Mouse (Mus musculus): ENCODE results near the gene Cwc27. TPM values are rescaled to one million over a fixed set of nuclear protein-coding genes. Genes with fewer than 3 reads are reported as not detected.

Cwc27 gene
- polyA plus RNA-seq (2014; fragmentation: Nextera tagmentation; extraction: Ambion mirVana): 18.1 and 20.2 TPM in 2 replicates

GRCm38 (mm10) chr13:104816635-104817571, at the start of gene Cwc27:
TSS of gene Cwc27 (minus strand) at chr13:104817142.
- Histone ChIP-seq H3K4me3 (replicated peaks; ENCODE audit: low read length) (peak within 1 kb of the TSS; percentile 64), H3K36me3 (replicated peaks; ENCODE audit: control insufficient read depth, insufficient read depth) (0 out of 2 replicates have a peak, but pooled peaks cover 6% of the 10 kb centered on the region), H3K4me1 (replicated peaks; ENCODE audit: control insufficient read depth, insufficient read depth, low read length) (peaks cover 13% of the 10 kb centered on the region), H3K4me2 (replicated peaks) (peak within 1 kb of the TSS; percentile 78), H3K9ac (peak within 1 kb of the TSS; percentile 93), H3K27ac (peak within 1 kb of the TSS; percentile 85), H3K9me3 (ENCODE audit: control insufficient read depth, low read length) (no peaks in the 10 kb centered on the region), H3K27me3 (ENCODE audit: control insufficient read depth, insufficient read depth, low read length) (no peaks in the 10 kb centered on the region)
- ATAC-seq (ENCODE audit: low FRiP score) (peak; percentile 96), DNase-seq (ENCODE audit: low spot score) (peak; percentile 89)
- WGBS: under 1% methylated on average over 50 of the region's 50 CpGs

- Histone ChIP-seq H3K9me3 (ENCODE audit: control insufficient read depth, low read length) (no peaks in the 10 kb centered on the region), H3K27ac (no peak overlapping the region), H3K36me3 (replicated peaks; ENCODE audit: control insufficient read depth, insufficient read depth) (no peaks in the 10 kb centered on the region), H3K4me3 (replicated peaks; ENCODE audit: low read length) (no peak overlapping the region), H3K4me2 (replicated peaks) (no peak overlapping the region), H3K9ac (no peak overlapping the region), H3K27me3 (ENCODE audit: control insufficient read depth, insufficient read depth, low read length) (peaks cover 5% of the 10 kb centered on the region), H3K4me1 (replicated peaks; ENCODE audit: control insufficient read depth, insufficient read depth, low read length) (peaks cover 8% of the 10 kb centered on the region; the same call in 1 of the 2 replicates)
- 86% methylated on average over 5 of the region's 5 CpGs for WGBS
- DNase-seq (ENCODE audit: low spot score): no peak
- no peak for ATAC-seq (ENCODE audit: low FRiP score)
Measured at GRCm38 (mm10) chr13:104866726-104867125, 49.8 kb upstream of the Cwc27 start.

GRCm38 (mm10) chr13:104863127-104863979, 46.4 kb upstream of the Cwc27 start, which contains the start of gene Shisal2b:
TSS of gene Shisal2b (minus strand) at chr13:104863893.
- Histone ChIP-seq H3K4me2 (replicated peaks) (peak within 1 kb of the TSS; percentile 99), H3K4me1 (replicated peaks; ENCODE audit: control insufficient read depth, insufficient read depth, low read length) (peaks cover 8% of the 10 kb centered on the region; the same call in 1 of the 2 replicates), H3K4me3 (replicated peaks; ENCODE audit: low read length) (peak within 1 kb of the TSS; percentile 50), H3K9me3 (ENCODE audit: control insufficient read depth, low read length) (no peaks in the 10 kb centered on the region), H3K36me3 (replicated peaks; ENCODE audit: control insufficient read depth, insufficient read depth) (no peaks in the 10 kb centered on the region), H3K9ac (peak within 1 kb of the TSS; percentile 71), H3K27me3 (ENCODE audit: control insufficient read depth, insufficient read depth, low read length) (peaks cover 5% of the 10 kb centered on the region), H3K27ac (no peak within 1 kb of the TSS)
- DNase-seq (ENCODE audit: low spot score): peak; percentile 64
- peak; percentile 85 for ATAC-seq (ENCODE audit: low FRiP score)
- WGBS: 5% methylated on average over 38 of the region's 38 CpGs

- Histone ChIP-seq H3K9me3 (ENCODE audit: control insufficient read depth, low read length) (no peaks in the 10 kb centered on the region), H3K9ac (no peak overlapping the region), H3K4me3 (replicated peaks; ENCODE audit: low read length) (no peak overlapping the region), H3K27me3 (ENCODE audit: control insufficient read depth, insufficient read depth, low read length) (no peaks in the 10 kb centered on the region), H3K27ac (no peak overlapping the region), H3K4me1 (replicated peaks; ENCODE audit: control insufficient read depth, insufficient read depth, low read length) (no peaks in the 10 kb centered on the region), H3K36me3 (replicated peaks; ENCODE audit: control insufficient read depth, insufficient read depth) (no peaks in the 10 kb centered on the region), H3K4me2 (replicated peaks) (no peak overlapping the region)
- 87% methylated on average over 2 of the region's 2 CpGs for WGBS
- no peak for DNase-seq (ENCODE audit: low spot score)
- no peak for ATAC-seq (ENCODE audit: low FRiP score)
Measured at GRCm38 (mm10) chr13:104853645-104854044, 36.7 kb upstream of the Cwc27 start.

GRCm38 (mm10) chr13:104843295-104844089, 26.6 kb upstream of the Cwc27 start:
- no peak overlapping the region for H3K4me2 ChIP-seq (replicated peaks)
- no peaks in the 10 kb centered on the region for H3K9me3 ChIP-seq (ENCODE audit: control insufficient read depth, low read length)
- H3K4me1 ChIP-seq (replicated peaks; ENCODE audit: control insufficient read depth, insufficient read depth, low read length): no peaks in the 10 kb centered on the region
- no peaks in the 10 kb centered on the region for H3K27me3 ChIP-seq (ENCODE audit: control insufficient read depth, insufficient read depth, low read length)
- no peak overlapping the region for H3K9ac ChIP-seq
- DNase-seq (ENCODE audit: low spot score) (no peak), ATAC-seq (ENCODE audit: low FRiP score) (no peak)
- no peak overlapping the region for H3K27ac ChIP-seq
- peaks cover 4% of the 10 kb centered on the region; the same call in 1 of the 2 replicates for H3K36me3 ChIP-seq (replicated peaks; ENCODE audit: control insufficient read depth, insufficient read depth)
- WGBS: 98% methylated on average over 7 of the region's 13 CpGs
- no peak overlapping the region for H3K4me3 ChIP-seq (replicated peaks; ENCODE audit: low read length)

- Histone ChIP-seq H3K4me3 (replicated peaks; ENCODE audit: low read length) (no peak overlapping the region), H3K9ac (no peak overlapping the region), H3K4me1 (replicated peaks; ENCODE audit: control insufficient read depth, insufficient read depth, low read length) (no peaks in the 10 kb centered on the region), H3K4me2 (replicated peaks) (no peak overlapping the region), H3K27me3 (ENCODE audit: control insufficient read depth, insufficient read depth, low read length) (no peaks in the 10 kb centered on the region), H3K36me3 (replicated peaks; ENCODE audit: control insufficient read depth, insufficient read depth) (peaks cover 13% of the 10 kb centered on the region), H3K27ac (no peak overlapping the region), H3K9me3 (ENCODE audit: control insufficient read depth, low read length) (no peaks in the 10 kb centered on the region)
- DNase-seq (ENCODE audit: low spot score) (no peak), ATAC-seq (ENCODE audit: low FRiP score) (no peak)
- WGBS: 81% methylated on average over 4 of the region's 4 CpGs
Measured at GRCm38 (mm10) chr13:104841937-104842336, 25.0 kb upstream of the Cwc27 start.

DNA sequence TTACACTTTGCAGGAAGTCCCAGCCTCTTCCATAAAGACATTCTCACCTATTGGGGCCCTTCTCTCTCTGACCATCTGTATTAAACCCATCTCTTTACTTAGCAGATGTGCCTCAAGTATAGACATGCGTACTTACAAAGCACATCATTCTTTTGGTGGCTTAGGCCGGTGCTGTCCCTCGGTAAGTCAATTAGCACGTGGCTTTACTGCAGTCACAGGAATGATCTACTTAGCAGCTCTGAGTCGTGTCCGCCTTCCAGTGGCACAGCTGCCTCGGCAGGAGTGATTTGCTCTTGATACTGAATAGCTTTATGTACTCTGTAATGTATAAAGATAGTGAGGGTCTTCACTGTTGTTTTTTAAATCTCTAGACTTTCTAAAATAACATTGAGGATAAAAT, 20.7 kb upstream of the Cwc27 start:
- no peaks in the 10 kb centered on the region for H3K9me3 ChIP-seq (ENCODE audit: control insufficient read depth, low read length)

DNA sequence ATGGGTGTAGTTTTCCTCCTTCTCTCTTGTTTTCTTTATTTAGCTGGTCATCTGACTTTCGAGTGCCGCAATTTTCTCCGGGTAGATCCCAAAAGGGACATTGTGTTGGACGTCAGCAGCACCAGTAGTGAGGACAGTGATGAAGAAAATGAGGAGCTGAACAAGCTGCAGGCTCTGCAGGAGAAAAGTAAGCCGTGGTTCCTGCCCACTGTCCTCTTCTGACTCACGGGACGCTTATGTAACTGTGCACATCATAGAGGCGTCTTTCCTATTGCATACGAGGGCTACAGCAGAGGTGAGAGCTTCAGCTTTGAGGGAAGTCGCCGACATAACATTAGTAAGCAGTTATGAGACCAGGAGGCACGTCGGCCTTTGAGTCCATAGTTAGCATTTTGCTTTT, 15.9 kb upstream of the Cwc27 start:
- no peaks in the 10 kb centered on the region for H3K4me1 ChIP-seq (replicated peaks; ENCODE audit: control insufficient read depth, insufficient read depth, low read length)
- no peaks in the 10 kb centered on the region for H3K27me3 ChIP-seq (ENCODE audit: control insufficient read depth, insufficient read depth, low read length)
- no peak for DNase-seq (ENCODE audit: low spot score)
- WGBS: 93% methylated on average over 13 of the region's 13 CpGs
- no peak for ATAC-seq (ENCODE audit: low FRiP score)
- H3K9ac ChIP-seq: no peak overlapping the region
- H3K36me3 ChIP-seq (replicated peaks; ENCODE audit: control insufficient read depth, insufficient read depth): peaks cover 66% of the 10 kb centered on the region
- no peak overlapping the region for H3K4me2 ChIP-seq (replicated peaks)
- no peak overlapping the region for H3K27ac ChIP-seq
- no peak overlapping the region for H3K4me3 ChIP-seq (replicated peaks; ENCODE audit: low read length)
- H3K9me3 ChIP-seq (ENCODE audit: control insufficient read depth, low read length): no peaks in the 10 kb centered on the region

More for the DNA sequence above, 20.7 kb upstream of the Cwc27 start:
- Histone ChIP-seq H3K36me3 (replicated peaks; ENCODE audit: control insufficient read depth, insufficient read depth) (peaks cover 40% of the 10 kb centered on the region), H3K4me1 (replicated peaks; ENCODE audit: control insufficient read depth, insufficient read depth, low read length) (no peaks in the 10 kb centered on the region), H3K4me2 (replicated peaks) (no peak overlapping the region), H3K9ac (no peak overlapping the region), H3K4me3 (replicated peaks; ENCODE audit: low read length) (no peak overlapping the region), H3K27me3 (ENCODE audit: control insufficient read depth, insufficient read depth, low read length) (no peaks in the 10 kb centered on the region), H3K27ac (no peak overlapping the region)
- ATAC-seq (ENCODE audit: low FRiP score) (no peak), DNase-seq (ENCODE audit: low spot score) (no peak)
- 90% methylated on average over 7 of the region's 7 CpGs for WGBS
